13 mouse cellular contexts compared by ENCODE assay signal in genomic region chr7:16761630-16762029, GRCm38 (mm10). TPM values are rescaled to one million over a fixed set of nuclear protein-coding genes. Genes with fewer than 3 reads are reported as not detected.
DNase-seq lines count a peak whose midpoint lies in the region; ATAC-seq and TF ChIP-seq lines count a peak whose summit lies in the region.
"Had no signal": no experiment of that assay in that cellular context is flagged by ENCODE, and none has a peak within 500 bp of the region (broad histone marks: within the 10 kb centered on the region; RNA-seq: fewer than 3 reads in every experiment).

No protein-coding gene starts in this region.

- no peak for TF ChIP-seq POLR2A in kidney, adult 2 months (IDR thresholded peaks at IDR 0.05; ENCODE audit: low read depth, low read length)

- H3K4me3 ChIP-seq in kidney, adult 2 months (ENCODE audit: insufficient read depth, low read depth, low read length) = no peak overlapping the region
- no peak overlapping the region for H3K4me3 ChIP-seq in forebrain, postnatal 0 days (ENCODE audit: low read depth, low read length)
- H3K4me3 ChIP-seq: hindbrain, embryonic 13.5 days; midbrain, embryonic 10.5 days had no signal

- H3K36me3 ChIP-seq in kidney, adult 2 months (ENCODE audit: control insufficient read depth, insufficient read depth, low read length) = no peaks in the 10 kb centered on the region
- no peaks in the 10 kb centered on the region for H3K36me3 ChIP-seq in forebrain, postnatal 0 days (ENCODE audit: insufficient read depth)
- H3K36me3 ChIP-seq: G1E; hindbrain, embryonic 13.5 days; midbrain, embryonic 10.5 days had no signal

- no peaks in the 10 kb centered on the region for H3K27me3 ChIP-seq in kidney, adult 2 months (replicated peaks; ENCODE audit: control insufficient read depth, insufficient read depth, low read length)
- no peaks in the 10 kb centered on the region for H3K27me3 ChIP-seq in forebrain, postnatal 0 days (ENCODE audit: insufficient read depth, low read length)

- peak; percentile 29 for DNase-seq in adrenal gland, postnatal 10 days
- DNase-seq in adrenal gland, postnatal 36 days = no peak
- DNase-seq in kidney, adult 2 months = no peak
- no peak for DNase-seq in kidney, adult 11 months
- peak; percentile 26 for DNase-seq in urinary bladder, postnatal 14 days (ENCODE audit: low spot score)
- no peak for DNase-seq in urinary bladder, postnatal 10 days (ENCODE audit: low spot score)
- DNase-seq in forebrain, postnatal 0 days = no peak
- DNase-seq in Muller cell, postnatal 12 days (ENCODE audit: inconsistent ontology term) = no peak

- no peaks in the 10 kb centered on the region for H3K9me3 ChIP-seq in forebrain, postnatal 0 days (ENCODE audit: low read length)
- H3K9me3 ChIP-seq: hindbrain, embryonic 13.5 days; midbrain, embryonic 10.5 days had no signal

- TF ChIP-seq CTCF in kidney, adult 2 months (conservative IDR thresholded peaks at IDR 0.05; ENCODE audit: insufficient read depth, insufficient read length, low read depth, low read length) = no peak
- TF ChIP-seq CTCF in forebrain, postnatal 0 days (IDR thresholded peaks at IDR 0.05; ENCODE audit: low read depth) = no peak

- peak overlapping the region; percentile 37 for H3K27ac ChIP-seq in kidney, adult 2 months (ENCODE audit: insufficient read depth, low read depth, low read length)
- H3K27ac ChIP-seq in forebrain, postnatal 0 days (ENCODE audit: low read depth, low read length) = no peak overlapping the region
- H3K27ac ChIP-seq: hindbrain, embryonic 13.5 days had no signal

- 68% methylated on average over 5 of the region's 5 CpGs for WGBS in kidney, adult 2 months
- 54% methylated on average over 5 of the region's 5 CpGs for WGBS in forebrain, postnatal 0 days

- no peak overlapping the region for H3K9ac ChIP-seq in forebrain, postnatal 0 days
- H3K9ac ChIP-seq: hindbrain, embryonic 13.5 days had no signal

- no peaks in the 10 kb centered on the region for H3K4me1 ChIP-seq in kidney, adult 2 months (ENCODE audit: control insufficient read depth, insufficient read depth, low read length)
- H3K4me1 ChIP-seq in forebrain, postnatal 0 days (ENCODE audit: insufficient read depth) = no peaks in the 10 kb centered on the region

- no peak overlapping the region for H3K4me2 ChIP-seq in forebrain, postnatal 0 days (ENCODE audit: low read depth)
- H3K4me2 ChIP-seq: hindbrain, embryonic 13.5 days; liver, embryonic 11.5 days had no signal

- no peak for ATAC-seq in forebrain, postnatal 0 days

RNA-seq across cellular contexts. Expression of gene Slc1a5, which starts 19.5 kb away (rescaled TPM):
- total RNA-seq in adrenal gland, postnatal 10 days (2021) = 100 to 1,000 TPM; 108 to 109 TPM
- total RNA-seq in adrenal gland, postnatal 36 days (2021) = 100 to 1,000 TPM; 118 to 152 TPM
- 74.6 and 95.2 TPM in 2 replicates for polyA plus RNA-seq in kidney, adult 2 months (2012; rRNA removed)
- total RNA-seq in forebrain, postnatal 0 days (2014; rRNA removed) = 6.3 and 9.3 TPM in 2 replicates
- polyA plus RNA-seq in forebrain, postnatal 0 days (2015; fragmentation: Nextera tagmentation; extraction: Ambion mirVana) = 7.2 and 7.5 TPM in 2 replicates

RNA-seq across cellular contexts. Expression of gene Ap2s1, which starts 23.4 kb away (rescaled TPM):
- 100 to 1,000 TPM; 154 to 156 TPM for total RNA-seq in adrenal gland, postnatal 10 days (2021)
- total RNA-seq in adrenal gland, postnatal 36 days (2021) = 100 to 1,000 TPM; 133 to 149 TPM
- polyA plus RNA-seq in kidney, adult 2 months (2012; rRNA removed) = 288 and 300 TPM in 2 replicates
- total RNA-seq in forebrain, postnatal 0 days (2014; rRNA removed) = 519 and 565 TPM in 2 replicates
- polyA plus RNA-seq in forebrain, postnatal 0 days (2015; fragmentation: Nextera tagmentation; extraction: Ambion mirVana) = 566 and 578 TPM in 2 replicates

RNA-seq across cellular contexts. Expression of gene Ceacam9, which starts 39.9 kb away (rescaled TPM):
- total RNA-seq in adrenal gland, postnatal 10 days (2021) = not detected
- not detected for total RNA-seq in adrenal gland, postnatal 36 days (2021)
- not detected in 2 replicates for polyA plus RNA-seq in kidney, adult 2 months (2012; rRNA removed)
- total RNA-seq in forebrain, postnatal 0 days (2014; rRNA removed) = not detected in 2 replicates
- polyA plus RNA-seq in forebrain, postnatal 0 days (2015; fragmentation: Nextera tagmentation; extraction: Ambion mirVana) = 0.13 and 0.18 TPM in 2 replicates
- total RNA-seq: layer of hippocampus, postnatal 10 days had no signal
- polyA plus RNA-seq: G1E; hindbrain, embryonic 13.5 days; liver, embryonic 11.5 days; midbrain, embryonic 10.5 days had no signal

RNA-seq across cellular contexts. Expression of gene Strn4, which starts 54.1 kb away (rescaled TPM):
- 10 to 100 TPM; 63.8 to 72.8 TPM for total RNA-seq in adrenal gland, postnatal 10 days (2021)
- 10 to 100 TPM; 66.5 to 67.5 TPM for total RNA-seq in adrenal gland, postnatal 36 days (2021)
- polyA plus RNA-seq in kidney, adult 2 months (2012; rRNA removed) = 94.4 and 116 TPM in 2 replicates
- 240 and 243 TPM in 2 replicates for total RNA-seq in forebrain, postnatal 0 days (2014; rRNA removed)
- polyA plus RNA-seq in forebrain, postnatal 0 days (2015; fragmentation: Nextera tagmentation; extraction: Ambion mirVana) = 168 and 169 TPM in 2 replicates

RNA-seq across cellular contexts. Expression of gene Fkrp, which starts 54.9 kb away (rescaled TPM):
- total RNA-seq in adrenal gland, postnatal 10 days (2021) = 10 to 100 TPM; 22.4 to 22.6 TPM
- total RNA-seq in adrenal gland, postnatal 36 days (2021) = 10 to 100 TPM; 24.8 to 26.8 TPM
- polyA plus RNA-seq in kidney, adult 2 months (2012; rRNA removed) = 31.0 and 33.9 TPM in 2 replicates
- total RNA-seq in forebrain, postnatal 0 days (2014; rRNA removed) = 40.0 and 54.6 TPM in 2 replicates
- 31.7 and 37.8 TPM in 2 replicates for polyA plus RNA-seq in forebrain, postnatal 0 days (2015; fragmentation: Nextera tagmentation; extraction: Ambion mirVana)

Comparison
In these comparisons a context has a peak if more than half of its experiments do, and no peak if none do; other contexts are left out.
1. DNase-seq: peak in adrenal gland, postnatal 10 days (single experiment) and urinary bladder, postnatal 14 days (single experiment); none in adrenal gland, postnatal 36 days (0 of 2), kidney, adult 2 months (single experiment), kidney, adult 11 months (single experiment), urinary bladder, postnatal 10 days (single experiment), forebrain, postnatal 0 days (single experiment) and Muller cell, postnatal 12 days (single experiment).
2. RNA of gene Slc1a5, which starts 19.5 kb away (total RNA-seq): 118 to 152 TPM in adrenal gland, postnatal 36 days and 108 to 109 TPM in adrenal gland, postnatal 10 days; 6.3 to 9.3 TPM in forebrain, postnatal 0 days; every median in the first group is over 10 times any median in the second.